ENCODE assay signal across 8 mouse cellular contexts in genomic region chr2:84650464-84651195, GRCm38 (mm10). TPM values are rescaled to one million over a fixed set of nuclear protein-coding genes. Genes with fewer than 3 reads are reported as not detected.
DNase-seq lines count a peak whose midpoint lies in the region; ATAC-seq and TF ChIP-seq lines count a peak whose summit lies in the region.

Gene Ctnnd1 (minus strand): TSS chr2:84650765.

- peak; percentile 74; the same call in 1 of the 2 replicates for TF ChIP-seq POLR2A in liver, adult 2 months (IDR thresholded peaks at IDR 0.05; ENCODE audit: extremely low read depth, insufficient read depth, low read length)
- TF ChIP-seq POLR2A in myocyte (IDR thresholded peaks at IDR 0.05; ENCODE audit: insufficient read length, low read depth), result peak; percentile 72

- H3K9ac ChIP-seq in heart, embryonic 12.5 days, result peak within 1 kb of the TSS; percentile 89
- peak within 1 kb of the TSS; percentile 86 for H3K9ac ChIP-seq in kidney, postnatal 0 days (ENCODE audit: low read depth, low read length)
- peak within 1 kb of the TSS; percentile 95 for H3K9ac ChIP-seq in liver, adult 2 months (ENCODE audit: low read depth, low read length)

- peak within 1 kb of the TSS; percentile 65 for H3K4me2 ChIP-seq in heart, embryonic 12.5 days
- H3K4me2 ChIP-seq in kidney, postnatal 0 days (ENCODE audit: low read length), result peak within 1 kb of the TSS; percentile 72
- H3K4me2 ChIP-seq in myocyte (ENCODE audit: low read depth), result peak within 1 kb of the TSS; percentile 99

- H3K36me3 ChIP-seq in E14TG2a.4 (ENCODE audit: insufficient read depth, low read length) (0 out of 2 replicates have a peak, but pooled peaks cover 10% of the 10 kb centered on the region), myocyte (ENCODE audit: control insufficient read depth, insufficient read depth) (no peaks in the 10 kb centered on the region)
- 0 out of 2 replicates have a peak, but pooled peaks cover 3% of the 10 kb centered on the region for H3K36me3 ChIP-seq in heart, embryonic 12.5 days
- no peaks in the 10 kb centered on the region for H3K36me3 ChIP-seq in kidney, postnatal 0 days (ENCODE audit: insufficient read depth, low read length)
- no peaks in the 10 kb centered on the region for H3K36me3 ChIP-seq in liver, adult 2 months (ENCODE audit: control insufficient read depth, insufficient read depth, low read length)

- no peak for TF ChIP-seq CTCF in E14TG2a.4 (conservative IDR thresholded peaks at IDR 0.05; ENCODE audit: low read length)
- no peak for TF ChIP-seq CTCF in kidney, postnatal 0 days (IDR thresholded peaks at IDR 0.05; ENCODE audit: low read depth)
- no peak for TF ChIP-seq CTCF in liver, adult 2 months (IDR thresholded peaks at IDR 0.05; ENCODE audit: low read depth, low read length)

- H3ac ChIP-seq in myocyte (ENCODE audit: control insufficient read depth, insufficient read length), result peak within 1 kb of the TSS; percentile 14

- no peaks in the 10 kb centered on the region for H3K27me3 ChIP-seq in E14TG2a.4 (ENCODE audit: insufficient read depth, low read length)
- no peaks in the 10 kb centered on the region for H3K27me3 ChIP-seq in heart, embryonic 12.5 days (replicated peaks)
- no peaks in the 10 kb centered on the region for H3K27me3 ChIP-seq in kidney, postnatal 0 days (ENCODE audit: insufficient read depth, low read length)
- no peaks in the 10 kb centered on the region for H3K27me3 ChIP-seq in liver, adult 2 months (ENCODE audit: control insufficient read depth, insufficient read depth, low read length)
- H3K27me3 ChIP-seq in myocyte (ENCODE audit: control insufficient read depth, insufficient read depth, insufficient read length), result no peaks in the 10 kb centered on the region

- ATAC-seq in heart, embryonic 12.5 days (ENCODE audit: insufficient number of reproducible peaks, low FRiP score), result peak; percentile 94
- peak; percentile 98 for ATAC-seq in kidney, postnatal 0 days (replicated peaks; ENCODE audit: low FRiP score, low read depth)

- H3K4me1 ChIP-seq in E14TG2a.4 (replicated peaks; ENCODE audit: low read depth, low read length), result peaks cover 42% of the 10 kb centered on the region
- peaks cover 21% of the 10 kb centered on the region for H3K4me1 ChIP-seq in heart, embryonic 12.5 days (replicated peaks)
- peaks cover 4% of the 10 kb centered on the region; the same call in 1 of the 2 replicates for H3K4me1 ChIP-seq in kidney, postnatal 0 days (replicated peaks; ENCODE audit: insufficient read depth, low read length)
- peaks cover 14% of the 10 kb centered on the region for H3K4me1 ChIP-seq in liver, adult 2 months (ENCODE audit: control insufficient read depth, insufficient read depth, low read length)

- no peaks in the 10 kb centered on the region for H3K9me3 ChIP-seq in E14TG2a.4 (ENCODE audit: low read length)
- H3K9me3 ChIP-seq in heart, embryonic 12.5 days (replicated peaks), result no peaks in the 10 kb centered on the region
- H3K9me3 ChIP-seq in kidney, postnatal 0 days (replicated peaks; ENCODE audit: low read length), result no peaks in the 10 kb centered on the region

- 0% methylated on average over 15 of the region's 15 CpGs for WGBS in heart, embryonic 12.5 days
- under 1% methylated on average over 15 of the region's 15 CpGs for WGBS in kidney, postnatal 0 days
- WGBS in liver, adult 2 months, result under 1% methylated on average over 15 of the region's 15 CpGs

- DNase-seq in c-Kit-negative CD71-positive TER-119-positive erythroid progenitor cells, embryonic 14.5 days (ENCODE audit: low read depth, low spot score), result peak; percentile 58
- peak; percentile 80 for DNase-seq in fat pad, adult 2 months (ENCODE audit: extremely low read depth, low read depth, low spot score)
- DNase-seq in kidney, postnatal 0 days (ENCODE audit: low spot score), result peak; percentile 99
- peak; percentile 94 for DNase-seq in liver, adult 2 months (ENCODE audit: extremely low read depth, low read depth, low spot score)
- peak; percentile 34 to 81 for DNase-seq in urinary bladder, adult 18-20 months (ENCODE audit: low spot score in 2 of 2)

- H3K27ac ChIP-seq in heart, embryonic 12.5 days (ENCODE audit: poor library complexity, severe bottlenecking), result peak within 1 kb of the TSS; percentile 97
- H3K27ac ChIP-seq in kidney, postnatal 0 days, result peak within 1 kb of the TSS; percentile 99
- H3K27ac ChIP-seq in liver, adult 2 months (replicated peaks; ENCODE audit: insufficient read depth, low read depth, low read length), result peak within 1 kb of the TSS; percentile 92

- peaks cover 18% of the 10 kb centered on the region for H3K79me2 ChIP-seq in liver, adult 2 months (ENCODE audit: control insufficient read depth, insufficient read depth, low read length)
- H3K79me2 ChIP-seq in myocyte (ENCODE audit: control insufficient read depth, insufficient read depth), result peaks cover 47% of the 10 kb centered on the region

- H3K4me3 ChIP-seq in E14TG2a.4 (replicated peaks; ENCODE audit: low read length), result peak within 1 kb of the TSS; percentile 89
- peak within 1 kb of the TSS; percentile 67 for H3K4me3 ChIP-seq in heart, embryonic 12.5 days
- H3K4me3 ChIP-seq in kidney, postnatal 0 days (replicated peaks; ENCODE audit: low read depth, low read length), result peak within 1 kb of the TSS; percentile 76
- peak within 1 kb of the TSS; percentile 67 for H3K4me3 ChIP-seq in liver, adult 2 months (ENCODE audit: insufficient read depth, low read depth, low read length)
- peak within 1 kb of the TSS; percentile 82 for H3K4me3 ChIP-seq in myocyte

TF ChIP-seq in myocyte, 11 proteins besides CTCF, POLR2A, EP300 and RAD21:
- no peak for TF ChIP-seq MYOG (IDR thresholded peaks at IDR 0.05; ENCODE audit: control insufficient read depth in 1 of 3, insufficient read depth in 1 of 3, insufficient read length in 2 of 3, low read depth in 2 of 3)
- no peak for TF ChIP-seq USF1 (IDR thresholded peaks at IDR 0.05; ENCODE audit: low read depth)
- TF ChIP-seq REST (IDR thresholded peaks at IDR 0.05; ENCODE audit: insufficient read depth, insufficient read length), result no peak
- no peak for TF ChIP-seq E2F4 (IDR thresholded peaks at IDR 0.05; ENCODE audit: insufficient read depth)
- no peak for TF ChIP-seq TCF12 (IDR thresholded peaks at IDR 0.05; ENCODE audit: insufficient read depth, poor library complexity, severe bottlenecking)
- no peak for TF ChIP-seq TCF3 (IDR thresholded peaks at IDR 0.05; ENCODE audit: insufficient read length, low read depth)
- TF ChIP-seq POLR2AphosphoS2 (IDR thresholded peaks at IDR 0.05; ENCODE audit: insufficient read length, low read depth), result peak; percentile 78
- TF ChIP-seq SRF (IDR thresholded peaks at IDR 0.05; ENCODE audit: control insufficient read depth, insufficient read length, low read depth), result peak; percentile 86
- no peak for TF ChIP-seq MAX (IDR thresholded peaks at IDR 0.05; ENCODE audit: low read depth)
- TF ChIP-seq CEBPB (IDR thresholded peaks at IDR 0.05; ENCODE audit: insufficient read depth, poor library complexity, severe bottlenecking), result no peak
- no peak for TF ChIP-seq MYOD1 (IDR thresholded peaks at IDR 0.05; ENCODE audit: control insufficient read depth in 1 of 3, insufficient read length in 2 of 3, low read depth in 2 of 3)
TF ChIP-seq in myocyte: peak in this region for 2.

RNA-seq across cellular contexts. Expression of gene Ctnnd1, which starts in this region (rescaled TPM):
- polyA plus RNA-seq in heart, embryonic 12.5 days (2016; fragmentation: Nextera tagmentation; extraction: Ambion mirVana), result 105 and 109 TPM in 2 replicates
- 35.0 and 37.4 TPM in 2 replicates for polyA plus RNA-seq in kidney, postnatal 0 days (2015; fragmentation: Nextera tagmentation; extraction: Ambion mirVana)
- 47.4 and 53.2 TPM in 2 replicates for total RNA-seq in liver, adult 2 months (2014; rRNA removed)
- 29.7 and 31.4 TPM in 2 replicates for polyA plus RNA-seq in liver, adult 2 months (2012; rRNA removed)
- polyA plus RNA-seq in myocyte (2012; fragmentation: generic; extraction: Trizol), result 64.6 TPM

Comparison
In these comparisons a context has a peak if more than half of its experiments do, and no peak if none do; other contexts are left out.
1. Peak in every context shown above with its lines: DNase-seq, ATAC-seq, H3K4me3 ChIP-seq and H3K27ac ChIP-seq.